Mouse (Mus musculus) left cerebral cortex, adult 2 months (tissue): ENCODE measurements around the gene Sgce. TPM values are rescaled to one million over a fixed set of nuclear protein-coding genes. Genes with fewer than 3 reads are reported as not detected.
"Not testable (repeated sequence)": the region's sequence is repeated elsewhere in the genome, so short reads cannot be mapped to it uniquely, and the experiment has no call there.

Experiments used
- DNase-seq, 2 experiments: peaks; one replicate each; pipeline ENCODE4 v3.0.0; 2021 to 2022; ENCODE audit warnings: low spot score in 2 of 2, mixed read lengths in 1 of 2; ENCODE audit errors: extremely low spot score in 1 of 2
- H3K27ac ChIP-seq: fragments of 200-600 bp; 2 replicates; pipeline ENCODE4 v1.8.1; 2022
- H3K4me3 ChIP-seq: fragments of 200-600 bp; 2 replicates; pipeline ENCODE4 v1.8.1; 2022
- CTCF ChIP-seq: fragments of 200-600 bp; IDR thresholded peaks from 2 replicates; pipeline ENCODE4 v1.8.1; 2022; ENCODE audit warnings: antibody characterized with exemption, mild to moderate bottlenecking, moderate library complexity
- intact Hi-C: fragments of 180-260 bp; cut with DNase I; formaldehyde crosslinking; loops from one replicate; pipeline ENCODE4 v1.15.1; 2025
- total RNA-seq, 2 experiments: library from RNA; stranded (reverse); gene quantifications; 2 replicates each; pipeline ENCODE4 v1.2.3; 2021

The Sgce gene
- total RNA-seq, 2 experiments from 2014 or later: 30.0 to 33.3 TPM

DNA sequence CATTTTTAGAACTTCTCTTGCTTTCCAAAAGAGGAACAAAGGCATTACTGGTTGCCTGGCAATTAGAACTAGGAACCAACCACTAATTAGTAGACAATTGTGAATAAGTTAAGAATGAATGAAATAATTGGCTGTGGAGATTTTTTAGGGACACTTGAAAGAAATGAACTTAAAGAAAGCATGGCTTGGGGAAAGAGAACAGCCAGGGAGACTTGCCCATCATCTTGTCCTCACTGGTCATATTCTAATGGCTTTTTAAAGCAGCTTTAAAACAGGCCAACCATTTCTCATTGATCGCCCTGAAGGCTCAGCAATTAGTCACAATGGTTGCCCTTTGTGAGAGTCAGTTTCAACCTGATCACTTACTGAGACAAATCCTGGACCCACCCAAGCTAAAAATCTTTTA lies 69.6 kb downstream of the Sgce start:
- intact Hi-C loops: no loop called here
- TF ChIP-seq CTCF: no peak
- Histone ChIP-seq H3K27ac (no peak overlapping the region), H3K4me3 (no peak overlapping the region)
- DNase-seq: no peak

DNA sequence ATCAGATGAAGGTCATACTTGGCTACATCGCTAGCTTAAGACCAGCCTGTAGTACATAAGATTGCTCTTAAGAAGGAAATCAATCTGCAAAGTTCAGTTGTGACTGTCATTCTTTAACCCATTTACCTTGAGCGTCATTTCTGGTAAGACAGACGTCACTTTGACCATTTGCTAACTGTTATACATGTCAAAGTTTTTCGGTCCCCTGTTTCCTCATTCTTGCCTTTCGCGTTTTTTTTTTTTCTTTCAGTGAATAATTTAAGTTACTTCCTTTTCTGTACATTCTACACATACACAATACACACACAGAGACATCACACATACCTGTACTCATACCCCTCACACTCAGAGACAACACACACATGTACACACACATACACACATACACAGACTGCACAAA lies 81.9 kb downstream of the Sgce start:
- no peak for DNase-seq
- intact Hi-C loops: no loop called here
- TF ChIP-seq CTCF: no peak
- H3K4me3 ChIP-seq: no peak overlapping the region
- H3K27ac ChIP-seq: no peak overlapping the region

DNA sequence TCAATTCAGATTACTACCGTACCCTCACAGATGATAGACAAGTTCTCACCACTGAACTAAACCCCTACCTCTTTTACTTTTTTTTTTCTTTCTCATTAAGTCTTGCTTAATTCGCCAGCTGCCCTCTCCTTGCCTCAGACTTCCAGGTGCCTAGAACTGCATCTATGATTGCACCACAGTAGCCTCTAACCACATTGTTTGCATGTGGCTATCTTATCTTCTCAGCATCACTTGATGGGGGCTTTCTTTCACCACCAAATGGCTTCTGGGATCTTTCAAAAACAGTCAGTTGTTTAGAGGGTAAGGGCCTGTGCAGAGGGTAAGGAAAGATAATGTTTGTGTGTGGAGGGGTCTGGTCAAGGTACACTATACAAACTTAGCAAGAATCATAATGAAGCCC lies 82.7 kb downstream of the Sgce start:
- intact Hi-C loops: no loop called here
- DNase-seq: no peak
- no peak overlapping the region for H3K27ac ChIP-seq
- H3K4me3 ChIP-seq: no peak overlapping the region
- TF ChIP-seq CTCF: no peak

DNA sequence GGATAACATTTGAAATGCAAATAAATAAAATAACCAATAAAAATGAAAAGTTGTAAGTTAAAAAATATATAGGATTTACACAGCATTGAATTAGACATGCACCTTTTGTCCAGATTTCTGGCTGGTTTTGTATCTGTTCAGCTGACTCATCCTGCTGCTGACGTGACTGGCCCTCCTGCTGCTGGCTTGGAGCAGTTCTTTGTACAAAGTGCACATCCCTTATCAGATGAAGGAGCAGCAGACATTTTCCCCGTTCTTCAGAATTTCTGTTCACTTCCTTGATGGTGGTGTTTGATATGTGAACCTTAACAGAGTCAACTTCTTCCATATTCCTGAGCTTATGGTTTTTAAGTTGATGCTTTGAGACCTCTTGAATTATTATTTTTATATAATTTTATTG lies 83.5 kb downstream of the Sgce start:
- no peak for TF ChIP-seq CTCF
- intact Hi-C loops: no loop called here
- Histone ChIP-seq H3K27ac (no peak overlapping the region), H3K4me3 (no peak overlapping the region)
- no peak for DNase-seq

DNA sequence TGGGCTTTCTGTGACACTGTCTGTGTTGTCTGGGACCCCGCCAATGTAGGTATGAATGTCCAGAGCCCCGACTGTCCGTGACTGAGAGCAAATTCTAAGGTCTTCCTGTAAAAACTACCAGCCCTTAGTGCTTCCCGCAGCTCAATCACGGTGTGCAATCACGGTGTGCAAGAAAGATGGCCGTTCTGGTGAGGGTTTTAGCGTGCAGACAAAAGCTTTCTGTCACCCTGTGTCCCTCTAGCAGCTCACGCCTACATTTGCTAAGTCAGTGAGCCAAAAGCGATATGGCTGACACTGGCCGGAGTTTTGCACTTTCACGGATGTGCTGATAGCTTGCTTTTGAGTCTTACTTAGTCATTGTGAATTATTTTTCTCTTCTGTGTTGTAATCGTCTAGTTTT lies 88.1 kb downstream of the Sgce start:
- Histone ChIP-seq H3K27ac (no peak overlapping the region), H3K4me3 (no peak overlapping the region)
- intact Hi-C loops: no loop called here
- TF ChIP-seq CTCF: no peak
- no peak for DNase-seq

DNA sequence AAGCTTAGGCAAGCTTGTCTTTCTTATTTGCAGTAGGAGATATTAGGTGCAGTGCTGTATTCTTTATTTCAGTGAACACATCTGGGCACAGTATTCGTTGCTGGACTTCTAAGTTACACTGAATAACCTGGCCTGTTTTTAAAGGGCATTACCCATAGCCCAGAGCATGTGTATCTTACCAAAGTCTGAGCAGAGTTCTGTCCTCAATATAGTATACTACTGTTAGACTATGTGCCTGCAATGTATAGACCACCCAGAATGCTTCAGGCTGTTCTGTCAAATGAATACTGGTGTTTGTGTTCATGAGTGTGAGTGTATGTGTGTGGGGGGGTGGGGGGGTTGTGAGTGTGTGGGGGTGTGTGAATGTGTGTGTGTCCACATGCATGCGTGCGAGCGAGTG lies 91.1 kb downstream of the Sgce start:
- intact Hi-C loops: no loop called here
- TF ChIP-seq CTCF: no peak
- no peak overlapping the region for H3K27ac ChIP-seq
- H3K4me3 ChIP-seq: no peak overlapping the region
- DNase-seq: no peak

DNA sequence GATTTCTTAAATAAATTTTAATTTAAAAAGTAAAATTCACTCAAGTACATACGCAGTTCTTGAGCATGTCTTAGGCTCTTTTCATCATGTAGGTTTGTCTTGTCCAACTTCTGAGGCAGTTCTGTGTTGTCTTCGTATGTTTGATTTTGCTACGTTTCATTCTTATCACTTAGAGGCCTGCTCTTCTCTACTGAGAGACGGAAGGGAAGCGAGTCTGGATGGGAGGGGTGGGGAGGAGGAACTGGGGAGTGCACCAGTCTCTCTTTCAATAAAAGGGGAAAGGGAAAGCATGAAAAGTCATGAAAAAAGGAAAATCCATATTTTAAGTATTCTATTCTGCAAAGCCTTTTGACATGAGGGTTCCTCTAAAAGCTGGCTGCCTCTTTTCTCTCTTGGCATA lies 91.5 kb downstream of the Sgce start:
- intact Hi-C loops: no loop called here
- no peak overlapping the region for H3K27ac ChIP-seq
- H3K4me3 ChIP-seq: no peak overlapping the region
- no peak for DNase-seq
- TF ChIP-seq CTCF: no peak

DNA sequence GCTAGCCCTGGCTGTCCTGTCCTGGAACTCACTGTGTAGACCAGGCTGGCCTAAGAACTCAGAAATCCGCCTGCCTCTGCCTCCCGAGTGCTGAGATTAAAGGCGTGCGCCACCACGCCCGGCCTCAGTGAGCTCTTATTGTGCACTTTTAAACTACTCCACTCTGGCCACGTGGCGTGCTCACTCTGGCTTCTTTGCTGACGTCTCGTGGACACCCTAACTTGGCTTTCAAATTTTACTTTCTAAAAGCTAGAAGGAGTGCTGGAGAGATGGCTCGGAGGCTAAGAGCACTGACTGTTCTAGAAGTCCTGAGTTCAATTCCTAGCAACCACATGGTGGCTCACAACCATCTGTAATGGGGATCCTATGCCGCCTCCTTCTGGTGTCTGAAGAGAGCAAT lies 93.3 kb downstream of the Sgce start:
- intact Hi-C loops, H3K4me3 ChIP-seq, DNase-seq, H3K27ac ChIP-seq: not testable (repeated sequence)

DNA sequence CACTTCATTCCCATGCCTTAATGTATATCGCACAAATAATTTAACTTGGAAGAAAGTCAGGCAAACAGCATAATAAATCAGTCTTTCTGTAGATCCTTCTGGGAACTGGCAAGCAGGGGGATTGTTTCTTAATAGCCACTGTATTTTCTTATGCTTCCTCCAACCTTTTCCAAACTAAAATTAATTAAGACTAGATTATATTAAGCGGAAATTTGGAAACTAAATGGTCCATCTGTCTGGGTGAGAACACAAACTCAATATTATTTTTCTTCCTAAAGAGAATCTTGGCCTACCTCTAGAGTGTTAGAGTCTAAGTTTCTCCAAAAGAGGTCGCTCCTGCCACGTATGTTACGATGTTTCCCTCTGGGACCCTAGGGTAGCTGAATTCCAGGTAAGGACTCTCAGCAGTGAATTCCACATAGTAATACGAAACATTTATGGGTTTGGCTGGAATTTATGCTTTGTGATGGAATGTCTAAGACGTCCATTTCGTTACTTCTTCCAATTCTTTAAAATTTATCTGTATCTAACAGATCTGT lies 94.3 kb downstream of the Sgce start:
- intact Hi-C loops: no loop called here
- no peak overlapping the region for H3K27ac ChIP-seq

DNA sequence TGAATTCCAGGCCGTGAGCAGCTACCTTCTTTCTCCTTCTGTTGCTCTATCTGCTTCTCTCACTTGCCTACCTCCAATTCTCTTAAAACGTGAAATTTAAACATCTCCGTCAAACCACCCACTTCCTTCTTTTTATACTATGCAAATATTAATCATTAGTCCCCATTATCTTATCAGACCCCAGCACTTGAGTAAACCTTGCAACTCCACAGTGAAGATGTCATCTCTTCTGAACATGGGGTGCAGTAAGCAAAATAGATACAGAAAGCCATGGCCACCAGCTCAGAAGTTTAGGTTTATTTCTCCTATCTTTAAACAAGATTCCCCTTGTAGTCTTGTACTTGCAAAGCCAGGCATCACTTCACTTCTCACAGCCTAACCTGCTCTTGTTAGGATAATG lies 99.7 kb downstream of the Sgce start:
- H3K4me3 ChIP-seq: no peak overlapping the region
- DNase-seq: no peak
- intact Hi-C loops: no loop called here
- no peak overlapping the region for H3K27ac ChIP-seq
- TF ChIP-seq CTCF: no peak

More for the DNA sequence above, 94.3 kb downstream of the Sgce start:
- DNase-seq: no peak
- H3K4me3 ChIP-seq: no peak overlapping the region
- TF ChIP-seq CTCF: peak; percentile 6

DNA sequence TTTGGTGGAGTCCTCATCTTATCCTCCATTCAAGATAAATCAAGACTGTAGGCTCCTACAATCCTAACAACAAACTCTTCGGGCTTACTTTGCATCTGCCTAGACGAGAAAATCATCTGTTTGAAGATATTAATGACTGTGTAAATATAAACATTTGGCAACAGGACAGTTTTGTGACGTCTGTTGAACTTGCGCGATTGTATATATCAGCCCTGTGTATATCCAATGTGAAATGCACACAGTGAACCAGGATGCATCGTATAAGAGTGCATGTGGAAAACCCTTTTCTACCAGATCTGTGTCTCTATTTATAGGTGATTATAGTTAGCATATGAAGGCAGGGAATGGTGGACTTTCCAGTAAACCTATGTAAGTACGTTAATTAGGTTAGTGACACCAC lies 104.9 kb downstream of the Sgce start:
- Histone ChIP-seq H3K4me3 (no peak overlapping the region), H3K27ac (no peak overlapping the region)
- no peak for TF ChIP-seq CTCF
- intact Hi-C loops: no loop called here
- DNase-seq: no peak

DNA sequence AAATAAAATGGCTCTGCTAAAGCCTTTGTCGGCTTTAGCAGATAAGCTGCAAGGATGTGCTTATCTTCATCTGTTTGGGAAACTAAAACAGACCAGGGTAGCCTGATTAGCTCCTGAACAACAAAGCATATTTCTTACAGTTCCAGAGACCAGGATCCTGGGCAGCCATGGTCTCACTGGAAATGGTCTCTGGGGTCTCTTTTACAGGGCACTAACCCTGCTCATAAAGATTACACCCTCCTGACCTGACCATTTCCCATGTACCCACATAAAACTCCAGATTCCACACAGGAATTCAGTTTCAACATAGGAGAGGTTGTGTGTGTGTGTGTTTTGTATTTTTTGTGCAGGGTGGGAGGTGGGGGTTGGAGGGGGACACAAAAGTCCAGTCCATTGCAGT lies 112.2 kb downstream of the Sgce start:
- no peak for DNase-seq
- intact Hi-C loops: no loop called here
- Histone ChIP-seq H3K4me3 (no peak overlapping the region), H3K27ac (no peak overlapping the region)
- TF ChIP-seq CTCF: no peak

DNA sequence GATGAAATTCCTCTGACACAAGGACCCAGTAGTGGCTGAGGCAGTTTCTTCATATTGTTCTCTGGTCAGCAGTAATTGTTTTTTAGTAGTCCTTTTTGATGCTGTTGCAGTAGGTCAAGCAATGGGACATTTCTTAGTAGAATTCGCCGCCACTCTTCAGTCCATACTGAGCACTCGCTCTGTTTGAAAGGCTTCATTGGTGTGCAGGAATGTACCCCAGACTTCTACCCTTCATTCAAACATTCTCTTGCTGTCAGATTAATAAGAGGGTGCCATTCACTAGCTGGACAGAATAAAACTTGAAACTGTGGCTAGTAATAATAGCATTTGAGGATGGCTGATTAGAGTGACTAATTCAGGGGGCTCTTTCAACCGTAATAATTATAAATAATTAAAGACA lies 113.8 kb downstream of the Sgce start:
- H3K27ac ChIP-seq: no peak overlapping the region

DNA sequence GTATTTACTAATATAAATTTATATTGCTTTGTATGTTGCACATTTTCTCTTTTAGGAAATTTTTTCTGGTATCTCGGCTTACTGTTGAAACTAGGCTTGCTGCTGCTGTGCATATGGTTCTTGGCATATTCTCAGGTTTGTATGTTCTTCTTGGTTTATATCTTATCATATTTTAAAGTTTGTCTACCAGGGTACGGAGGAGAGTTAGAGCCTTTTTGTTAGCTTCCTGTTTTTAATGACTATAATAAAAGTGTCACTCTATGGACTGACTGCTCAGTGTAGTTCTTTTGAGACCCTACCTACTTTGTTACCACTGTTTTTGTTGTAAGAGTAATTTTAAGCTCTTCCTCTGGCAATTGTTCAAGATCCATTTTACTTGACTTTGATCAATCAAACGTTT lies 115.5 kb downstream of the Sgce start:
- no peak for DNase-seq
- Histone ChIP-seq H3K27ac (no peak overlapping the region), H3K4me3 (no peak overlapping the region)
- no peak for TF ChIP-seq CTCF
- intact Hi-C loops: no loop called here

More for the DNA sequence above, 113.8 kb downstream of the Sgce start:
- intact Hi-C loops: no loop called here
- no peak for DNase-seq
- TF ChIP-seq CTCF: no peak
- no peak overlapping the region for H3K4me3 ChIP-seq

Other genes with a start within 250 kb of the Sgce start
- 10 to 100 TPM; 20.2 to 21.8 TPM for gene Col1a2, start 242.4 kb downstream of the Sgce start, total RNA-seq
- gene Casd1, start 146.4 kb downstream of the Sgce start, total RNA-seq: 10 to 100 TPM; 45.4 to 51.8 TPM
- 10 to 100 TPM; 13.6 to 17.8 TPM for gene Peg10, start 99 bp upstream of the Sgce start, total RNA-seq
- 100 to 1,000 TPM; 194 TPM for gene Ppp1r9a, start 155.7 kb upstream of the Sgce start, total RNA-seq